Mouse (Mus musculus) gastrocnemius, adult 2 months (tissue): ENCODE measurements around the gene Aldh1a1. TPM values are rescaled to one million over a fixed set of nuclear protein-coding genes. Genes with fewer than 3 reads are reported as not detected.
"Not testable (repeated sequence)": the region's sequence is repeated elsewhere in the genome, so short reads cannot be mapped to it uniquely, and the experiment has no call there.

ENCODE experiments used
- DNase-seq: peaks from one replicate; pipeline ENCODE4 v3.0.0; 2022
- H3K27ac ChIP-seq: fragments of 200-600 bp; 2 replicates; pipeline ENCODE4 v1.8.1; 2022; ENCODE audit warnings: mild to moderate bottlenecking
- H3K4me3 ChIP-seq: fragments of 200-600 bp; 2 replicates; pipeline ENCODE4 v1.8.1; 2022; ENCODE audit warnings: mild to moderate bottlenecking, moderate library complexity
- CTCF ChIP-seq: fragments of 200-600 bp; IDR thresholded peaks from 2 replicates; pipeline ENCODE4 v1.8.1; 2022; ENCODE audit warnings: antibody characterized with exemption, mild to moderate bottlenecking, moderate library complexity
- intact Hi-C: fragments of 180-260 bp; cut with DNase I; formaldehyde crosslinking; loops from one replicate; pipeline ENCODE4 v1.15.1; 2025
- total RNA-seq, 2 experiments: library from RNA; stranded (reverse); gene quantifications; 2 replicates each; pipeline ENCODE4 v1.2.3; 2021

Gene Aldh1a1
- total RNA-seq, 2 experiments from 2014 or later, result 86.6 to 180 TPM

DNA sequence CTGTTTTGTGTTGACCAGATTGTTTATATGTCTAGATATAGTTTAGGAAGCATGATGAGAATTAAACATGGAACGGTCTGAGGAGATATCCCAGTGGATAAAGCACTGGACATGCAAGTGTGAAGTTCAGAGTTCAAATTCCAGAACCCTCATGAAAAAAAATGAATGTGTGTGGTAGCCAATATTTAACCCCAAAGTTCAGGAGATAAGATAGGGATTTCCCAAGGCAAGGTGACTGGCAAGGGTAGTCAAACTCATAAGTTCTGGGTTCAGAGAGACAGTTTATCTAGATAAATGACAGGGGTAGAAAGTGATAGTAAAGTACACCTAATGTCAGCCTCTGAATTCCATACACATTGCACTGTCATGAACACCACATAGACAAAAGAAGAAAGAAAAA lies 138.5 kb downstream of the Aldh1a1 start:
- no peak for DNase-seq
- no peak overlapping the region for H3K27ac ChIP-seq
- no peak for TF ChIP-seq CTCF
- no peak overlapping the region for H3K4me3 ChIP-seq
- intact Hi-C loops, result no loop called here

DNA sequence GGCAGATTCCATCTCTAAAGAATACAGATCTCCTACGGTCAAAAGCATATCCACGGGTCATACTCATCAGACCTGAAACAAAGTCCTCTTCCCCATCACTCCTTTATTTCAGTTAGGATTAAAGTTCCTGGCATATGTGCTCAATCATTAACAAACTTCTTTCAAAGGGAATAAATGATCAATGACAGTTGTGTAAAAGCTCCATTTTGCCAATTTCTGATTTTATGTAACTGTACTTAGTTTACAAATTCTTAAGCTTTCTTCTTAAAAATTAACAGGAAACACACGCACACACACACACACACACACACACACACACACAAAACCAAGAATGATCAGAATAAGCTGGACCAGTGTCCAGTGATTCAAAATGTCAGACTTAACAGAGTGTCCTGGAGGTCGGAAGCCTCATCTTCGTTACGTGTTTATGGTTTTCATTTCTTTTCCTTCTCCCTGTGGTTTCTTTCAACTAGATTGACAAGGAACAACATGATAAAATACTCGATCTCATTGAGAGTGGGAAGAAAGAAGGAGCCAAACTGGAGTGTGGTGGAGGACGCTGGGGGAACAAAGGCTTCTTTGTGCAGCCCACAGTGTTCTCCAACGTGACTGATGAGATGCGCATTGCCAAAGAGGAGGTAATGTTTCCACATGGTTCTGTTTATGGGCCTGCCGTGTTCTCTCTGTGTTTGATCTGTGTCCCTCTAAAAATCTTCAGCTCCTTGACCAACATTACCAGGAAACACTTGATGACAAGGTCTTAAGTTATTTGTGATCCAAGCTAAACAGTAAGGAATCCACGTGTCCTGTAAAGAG lies 141.6 kb downstream of the Aldh1a1 start:
- H3K4me3 ChIP-seq, result no peak overlapping the region
- DNase-seq, result no peak
- no peak overlapping the region for H3K27ac ChIP-seq
- intact Hi-C loops, result no loop called here
- TF ChIP-seq CTCF, result no peak

DNA sequence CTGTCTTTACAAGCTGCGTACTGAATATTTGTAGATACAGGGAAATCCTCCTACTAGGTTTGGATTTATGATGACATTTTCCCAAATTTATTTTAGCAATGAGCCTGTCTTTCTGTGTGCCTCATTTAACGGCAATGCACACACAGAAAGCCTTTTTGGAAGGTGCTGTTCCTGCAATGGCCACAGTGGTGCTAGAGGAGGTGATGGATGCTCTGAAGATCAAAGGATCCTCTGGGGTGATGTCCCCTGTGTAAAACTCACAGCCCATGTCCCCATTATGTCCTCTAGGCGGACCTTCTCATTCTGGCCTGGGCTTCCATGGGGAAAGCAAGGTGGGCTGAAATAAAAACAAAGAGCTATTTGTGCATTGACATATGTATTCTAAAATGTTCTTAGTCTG lies 151.8 kb downstream of the Aldh1a1 start:
- no peak for TF ChIP-seq CTCF
- no peak for DNase-seq
- intact Hi-C loops, result no loop called here
- Histone ChIP-seq H3K27ac (no peak overlapping the region), H3K4me3 (no peak overlapping the region)

DNA sequence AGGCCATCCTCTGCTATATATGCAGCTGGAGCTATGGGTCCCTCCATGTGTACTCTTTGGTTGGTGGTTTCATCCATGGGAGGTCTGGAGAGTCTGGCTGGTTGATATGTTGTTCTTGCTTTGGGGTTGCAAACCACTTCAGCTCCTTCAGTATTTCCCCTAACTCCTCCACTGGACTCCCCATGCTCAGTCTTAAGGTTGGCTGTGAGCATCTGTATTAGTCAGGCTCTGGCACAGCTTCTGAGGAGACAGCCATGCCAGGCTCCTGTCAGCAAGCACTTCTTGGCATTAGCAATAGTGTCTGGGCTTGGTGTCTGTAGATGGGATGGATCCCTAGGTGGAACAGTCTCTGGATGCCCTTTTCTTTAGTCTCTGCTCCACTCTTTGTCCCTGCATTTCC lies 155.0 kb downstream of the Aldh1a1 start:
- DNase-seq, H3K4me3 ChIP-seq, intact Hi-C loops, H3K27ac ChIP-seq: not testable (repeated sequence)

DNA sequence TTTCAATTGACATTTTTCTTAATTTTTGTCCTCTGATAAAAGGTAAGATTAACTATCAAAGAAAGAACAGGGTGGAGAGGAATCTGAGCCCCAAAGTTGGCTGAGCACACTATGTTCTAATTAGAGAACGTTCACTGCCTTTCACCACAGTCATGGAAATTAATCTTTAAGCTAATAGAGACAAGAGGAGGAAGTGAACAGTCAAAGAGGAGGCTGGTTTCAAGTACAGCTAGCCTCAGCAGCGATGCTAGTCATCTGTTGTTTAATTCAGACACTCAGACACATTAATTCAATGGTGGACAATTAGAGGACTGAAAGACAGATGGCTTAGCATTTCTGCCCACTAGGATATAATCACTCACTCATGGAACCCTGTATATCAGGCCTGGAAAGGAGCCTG lies 157.5 kb downstream of the Aldh1a1 start:
- Histone ChIP-seq H3K27ac (no peak overlapping the region), H3K4me3 (no peak overlapping the region)
- TF ChIP-seq CTCF, result no peak
- no peak for DNase-seq
- intact Hi-C loops, result no loop called here

DNA sequence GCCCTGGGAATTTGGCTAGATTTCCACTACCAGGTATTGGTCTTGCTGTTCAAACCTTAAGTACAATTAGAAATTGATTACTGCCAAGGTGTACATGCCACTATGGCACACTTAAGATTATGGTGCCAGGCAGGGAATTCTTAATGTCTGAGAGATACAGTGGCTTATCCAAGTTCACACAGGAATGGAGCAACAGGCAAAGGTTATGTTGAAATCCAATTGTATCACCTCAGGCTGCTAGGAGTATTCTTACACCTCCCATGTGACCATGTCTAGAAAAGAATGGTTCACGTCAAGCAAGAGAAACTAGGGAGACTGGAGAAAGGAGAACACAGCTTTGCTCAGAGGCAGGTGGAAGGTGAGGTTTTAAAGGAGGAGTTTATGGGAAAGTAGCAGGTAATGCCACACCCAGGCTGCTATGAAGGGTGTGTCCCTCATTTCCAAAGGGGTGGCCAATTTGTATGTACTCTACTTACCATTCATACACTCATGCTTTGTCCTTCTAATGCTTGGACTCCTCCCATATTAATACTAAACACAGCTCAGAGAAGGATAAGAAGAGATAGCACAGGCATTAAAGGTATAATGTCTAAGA lies 160.7 kb downstream of the Aldh1a1 start:
- no peak for TF ChIP-seq CTCF
- Histone ChIP-seq H3K27ac (no peak overlapping the region), H3K4me3 (no peak overlapping the region)
- no peak for DNase-seq
- intact Hi-C loops, result no loop called here

DNA sequence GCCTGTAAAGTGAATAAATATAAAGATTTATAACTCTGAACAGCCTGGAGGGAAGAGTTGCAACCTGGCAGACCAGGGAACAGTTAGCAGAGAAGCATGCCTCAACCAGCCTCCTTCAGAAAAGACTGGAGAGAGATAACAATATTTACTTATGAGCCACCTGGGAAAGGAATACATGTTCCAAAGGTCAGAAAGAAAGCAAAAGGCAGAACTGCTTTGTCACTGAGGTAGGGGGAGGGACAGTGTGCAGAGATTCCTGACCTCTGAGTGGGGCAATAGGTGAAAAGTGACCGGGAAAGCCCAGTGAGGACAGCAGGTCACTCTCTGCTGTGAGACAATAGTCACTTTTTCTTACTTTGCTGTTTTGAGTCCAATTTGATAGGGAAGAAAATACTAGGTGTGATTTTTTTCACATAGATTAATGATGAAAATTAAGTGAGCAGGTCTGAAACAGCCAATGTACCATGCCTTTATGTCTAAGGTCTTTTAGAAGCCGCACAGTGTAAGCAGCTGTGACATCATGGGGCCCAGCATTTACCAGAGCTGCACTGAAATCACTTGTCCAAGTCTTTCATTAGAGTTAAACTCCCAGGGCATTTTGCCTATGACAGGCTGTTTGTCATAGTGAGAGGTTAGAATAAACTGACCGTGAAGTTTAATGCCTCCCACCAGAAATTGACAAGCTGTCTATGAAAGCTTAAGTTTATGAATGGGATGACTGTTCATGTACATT lies 161.8 kb downstream of the Aldh1a1 start:
- Histone ChIP-seq H3K4me3 (no peak overlapping the region), H3K27ac (no peak overlapping the region)
- TF ChIP-seq CTCF, result no peak
- no peak for DNase-seq
- intact Hi-C loops, result no loop called here

DNA sequence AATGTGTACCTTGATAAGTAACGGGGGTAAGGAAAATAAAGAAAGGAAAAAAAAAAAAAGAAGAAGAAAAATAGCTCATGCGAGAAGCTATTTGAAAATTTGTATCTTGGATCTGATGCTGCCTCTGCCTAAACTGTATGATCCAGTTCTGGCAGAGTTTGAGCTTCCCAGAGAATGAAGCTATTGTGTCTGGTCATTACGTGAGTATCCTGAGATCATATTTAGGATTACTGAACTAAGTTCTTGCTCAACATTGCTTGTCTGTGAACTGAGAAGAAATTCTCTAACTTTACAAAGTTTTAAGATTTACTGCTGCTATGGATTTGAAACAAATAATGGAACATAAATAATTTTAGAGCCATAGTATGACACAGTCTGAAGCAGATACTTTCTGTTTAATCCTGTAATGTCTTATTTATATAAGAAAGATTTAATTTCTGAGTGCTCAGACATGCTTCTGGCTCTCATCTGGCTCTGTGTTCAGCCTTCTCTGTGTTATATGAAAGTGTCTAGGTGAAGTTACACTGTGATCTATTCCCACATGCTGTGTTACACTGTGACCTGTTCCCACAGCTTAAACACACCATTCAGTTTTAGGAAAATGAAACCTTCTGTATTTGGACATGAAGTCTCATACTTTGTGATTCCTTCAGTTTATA lies 185.3 kb downstream of the Aldh1a1 start:
- DNase-seq, result no peak
- no peak for TF ChIP-seq CTCF
- intact Hi-C loops, result no loop called here
- H3K27ac ChIP-seq, result no peak overlapping the region
- H3K4me3 ChIP-seq, result no peak overlapping the region

Other genes starting within 250 kb of the Aldh1a1 start
- gene Anxa1, start 101.8 kb upstream of the Aldh1a1 start, total RNA-seq, result 10 to 100 TPM; 12.0 to 19.1 TPM
- under 1 TPM; 0.10 to 0.50 TPM for gene Aldh1a7, start 234.8 kb downstream of the Aldh1a1 start, total RNA-seq